9 mouse cellular contexts compared by ENCODE assay signal in genomic region chr4:23913396-23913795, GRCm38 (mm10).
DNase-seq lines count a peak whose midpoint lies in the region; ATAC-seq lines count a peak whose summit lies in the region.
"Had no signal": no experiment of that assay in that cellular context is flagged by ENCODE, and none has a peak within 500 bp of the region (broad histone marks: within the 10 kb centered on the region; RNA-seq: fewer than 3 reads in every experiment).

No protein-coding gene starts in this region.

- no peak overlapping the region for H3K4me2 ChIP-seq in midbrain, embryonic 13.5 days (replicated peaks)
- H3K4me2 ChIP-seq: limb, embryonic 12.5 days had no signal

- no peak overlapping the region for H3K9ac ChIP-seq in midbrain, embryonic 13.5 days (replicated peaks)
- H3K9ac ChIP-seq: limb, embryonic 12.5 days had no signal

- H3K9me3 ChIP-seq in midbrain, embryonic 13.5 days, result no peaks in the 10 kb centered on the region
- H3K9me3 ChIP-seq: limb, embryonic 12.5 days had no signal

- H3K27me3 ChIP-seq in midbrain, embryonic 13.5 days, result no peaks in the 10 kb centered on the region
- H3K27me3 ChIP-seq: limb, embryonic 12.5 days had no signal

- H3K27ac ChIP-seq in midbrain, embryonic 13.5 days, result no peak overlapping the region
- H3K27ac ChIP-seq: limb, embryonic 12.5 days had no signal

- H3K4me3 ChIP-seq in midbrain, embryonic 13.5 days (replicated peaks), result no peak overlapping the region
- H3K4me3 ChIP-seq: limb, embryonic 12.5 days had no signal

- H3K4me1 ChIP-seq in midbrain, embryonic 13.5 days (replicated peaks), result peaks cover 9% of the 10 kb centered on the region; the same call in 1 of the 2 replicates
- H3K4me1 ChIP-seq: limb, embryonic 12.5 days had no signal

- peak; percentile 98 for ATAC-seq in midbrain, embryonic 13.5 days
- no peak for ATAC-seq in erythroid progenitor cell, adult 5-6 weeks (replicated peaks; ENCODE audit: low FRiP score, poor library complexity, severe bottlenecking)
- no peak for ATAC-seq in inflammation-experienced regulatory T-cells, adult 6 months

- WGBS in midbrain, embryonic 13.5 days, result 4% methylated on average over 4 of the region's 4 CpGs

- DNase-seq in adrenal gland, postnatal 10 days, result peak; percentile 6
- no peak for DNase-seq in adrenal gland, postnatal 14 days
- DNase-seq in R1 (ENCODE audit: low read depth, low spot score), result peak; percentile 14
- peak; percentile 7 to 26 for DNase-seq in frontal cortex, postnatal 10 days (ENCODE audit: low spot score in 2 of 2)
- DNase-seq in cerebellum, adult 11 months, result no peak

- no peaks in the 10 kb centered on the region for H3K36me3 ChIP-seq in midbrain, embryonic 13.5 days
- H3K36me3 ChIP-seq: limb, embryonic 12.5 days had no signal

Comparison
In these comparisons a context has a peak if more than half of its experiments do, and no peak if none do; other contexts are left out.
1. DNase-seq: peak in adrenal gland, postnatal 10 days (single experiment), R1 (single experiment) and frontal cortex, postnatal 10 days (2 of 2); none in adrenal gland, postnatal 14 days (single experiment) and cerebellum, adult 11 months (single experiment).